Mouse (Mus musculus): Measurements from ENCODE around the gene Gm20458. TPM values are rescaled to one million over a fixed set of nuclear protein-coding genes. Genes with fewer than 3 reads are reported as not detected.

The Gm20458 gene
- polyA plus RNA-seq, 1 experiment from 2014 or later: 3.0 TPM

DNA sequence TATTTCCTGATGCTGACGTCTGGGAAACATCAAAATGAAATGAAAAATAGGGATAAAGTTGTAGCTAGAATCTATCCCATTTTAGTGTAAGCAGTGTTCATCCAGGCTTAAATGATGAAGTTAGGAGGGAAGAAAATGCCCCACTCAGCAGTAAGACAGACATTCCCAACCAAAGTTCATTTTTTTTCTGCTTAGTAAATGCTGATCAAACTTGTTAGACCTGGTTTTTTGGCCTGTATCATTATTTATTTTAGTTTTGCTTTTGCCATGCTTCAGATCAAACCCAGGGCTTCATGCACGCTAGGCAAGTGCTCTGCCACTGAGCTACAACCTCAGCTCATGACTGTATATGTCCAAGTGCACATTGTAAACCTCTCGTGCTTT, 14.7 kb upstream of the Gm20458 start:
- Histone ChIP-seq H3K4me1 (peaks cover 30% of the 10 kb centered on the region), H3K27me3 (ENCODE audit: poor library complexity, severe bottlenecking) (peaks cover 34% of the 10 kb centered on the region), H3K36me3 (replicated peaks) (no peaks in the 10 kb centered on the region), H3K27ac (no peak overlapping the region), H3K4me3 (no peak overlapping the region), H3K9me3 (no peaks in the 10 kb centered on the region)
- WGBS: 81% methylated on average over 3 of the region's 3 CpGs
- no peak for DNase-seq (ENCODE audit: extremely low spot score, low spot score)

DNA sequence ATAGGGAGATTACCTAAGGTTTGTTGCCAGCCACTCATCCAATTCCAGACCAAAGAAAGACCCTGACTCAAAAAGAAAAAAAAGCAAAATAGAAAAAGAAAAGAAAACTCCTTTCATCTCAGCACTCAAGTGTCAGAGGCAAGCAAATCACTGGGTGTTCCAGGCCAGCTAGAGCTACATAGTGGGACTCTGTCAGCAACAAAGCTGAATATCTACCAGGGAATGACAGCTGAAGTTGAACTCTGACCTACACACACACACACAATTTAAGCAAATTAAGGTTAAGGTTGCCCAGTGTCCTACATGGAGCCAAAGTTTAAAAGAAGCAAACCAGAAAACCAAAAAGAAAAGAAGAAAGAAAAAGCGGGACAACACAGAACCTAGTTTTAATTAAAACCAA, 12.6 kb upstream of the Gm20458 start:
- Histone ChIP-seq H3K27me3 (ENCODE audit: poor library complexity, severe bottlenecking) (peaks cover 14% of the 10 kb centered on the region), H3K36me3 (replicated peaks) (no peaks in the 10 kb centered on the region), H3K9me3 (no peaks in the 10 kb centered on the region), H3K4me1 (peaks cover 18% of the 10 kb centered on the region), H3K27ac (no peak overlapping the region), H3K4me3 (no peak overlapping the region)
- 86% methylated on average over 1 of the region's 1 CpGs for WGBS
- DNase-seq (ENCODE audit: extremely low spot score, low spot score): no peak

DNA sequence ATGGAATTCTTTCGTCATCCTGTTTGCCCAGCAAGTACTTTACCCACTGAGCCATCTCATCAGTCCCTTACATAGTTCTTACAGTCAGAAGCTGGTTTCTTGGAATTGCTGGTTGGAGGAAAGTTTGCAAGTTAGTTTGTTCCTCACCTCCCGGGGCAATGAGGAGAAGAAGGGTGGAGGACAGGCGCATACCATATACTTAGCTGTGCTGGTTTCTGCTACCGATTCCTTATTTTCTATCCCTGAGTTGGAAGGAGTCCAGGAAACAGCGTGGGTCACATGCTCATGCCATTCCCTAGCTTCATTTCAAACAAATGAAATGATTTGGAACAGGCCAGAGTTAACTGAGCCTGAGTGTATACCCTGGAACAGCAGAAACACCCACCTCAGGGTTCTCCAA, 11.8 kb upstream of the Gm20458 start:
- Histone ChIP-seq H3K27ac (no peak overlapping the region), H3K27me3 (ENCODE audit: poor library complexity, severe bottlenecking) (peaks cover 7% of the 10 kb centered on the region), H3K36me3 (replicated peaks) (no peaks in the 10 kb centered on the region), H3K4me3 (no peak overlapping the region), H3K9me3 (no peaks in the 10 kb centered on the region), H3K4me1 (peaks cover 10% of the 10 kb centered on the region)
- DNase-seq (ENCODE audit: extremely low spot score, low spot score): no peak
- WGBS: 87% methylated on average over 5 of the region's 5 CpGs

DNA sequence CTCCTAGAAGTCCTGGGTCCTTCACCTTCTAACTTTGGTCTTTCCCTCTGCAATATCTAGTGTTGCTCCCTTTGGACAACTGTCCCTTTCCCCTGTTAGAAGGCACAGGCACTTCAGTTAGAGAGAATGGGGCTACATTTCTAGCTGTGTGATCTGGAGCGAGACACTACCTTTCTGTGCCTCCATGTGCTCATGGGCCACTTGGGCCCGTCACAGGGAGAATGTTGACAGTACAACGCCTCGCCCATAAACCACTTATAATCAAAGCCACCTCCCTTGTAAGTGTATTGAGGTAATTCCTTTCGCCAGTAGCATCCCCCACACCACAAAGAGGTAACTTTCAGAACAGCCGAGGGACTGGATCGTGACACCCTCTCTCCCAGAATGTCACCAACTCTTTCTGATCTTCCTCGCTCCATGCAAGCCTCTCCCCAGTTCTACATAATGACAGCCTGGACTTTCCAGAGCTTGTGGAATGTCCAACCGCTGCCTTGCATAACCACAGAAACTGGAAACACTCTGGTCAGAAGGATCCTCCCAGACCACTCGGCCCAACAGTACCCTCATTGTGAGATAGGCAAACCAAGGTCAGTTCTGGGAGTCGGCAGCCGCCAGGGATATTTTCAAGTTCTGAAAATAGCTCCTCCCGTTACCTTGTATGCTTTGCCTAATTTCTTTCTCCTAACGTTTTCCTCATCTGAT, 11.3 kb upstream of the Gm20458 start:
- no peak overlapping the region for H3K4me3 ChIP-seq
- H3K9me3 ChIP-seq: no peaks in the 10 kb centered on the region
- no peak overlapping the region for H3K27ac ChIP-seq
- no peak for DNase-seq (ENCODE audit: extremely low spot score, low spot score)
- no peaks in the 10 kb centered on the region for H3K36me3 ChIP-seq (replicated peaks)
- whole genome bisulfite sequencing: 91% methylated on average over 14 of the region's 14 CpGs
- H3K4me1 ChIP-seq: peaks cover 9% of the 10 kb centered on the region
- H3K27me3 ChIP-seq (ENCODE audit: poor library complexity, severe bottlenecking): peaks cover 5% of the 10 kb centered on the region; the same call in 1 of the 2 replicates

DNA sequence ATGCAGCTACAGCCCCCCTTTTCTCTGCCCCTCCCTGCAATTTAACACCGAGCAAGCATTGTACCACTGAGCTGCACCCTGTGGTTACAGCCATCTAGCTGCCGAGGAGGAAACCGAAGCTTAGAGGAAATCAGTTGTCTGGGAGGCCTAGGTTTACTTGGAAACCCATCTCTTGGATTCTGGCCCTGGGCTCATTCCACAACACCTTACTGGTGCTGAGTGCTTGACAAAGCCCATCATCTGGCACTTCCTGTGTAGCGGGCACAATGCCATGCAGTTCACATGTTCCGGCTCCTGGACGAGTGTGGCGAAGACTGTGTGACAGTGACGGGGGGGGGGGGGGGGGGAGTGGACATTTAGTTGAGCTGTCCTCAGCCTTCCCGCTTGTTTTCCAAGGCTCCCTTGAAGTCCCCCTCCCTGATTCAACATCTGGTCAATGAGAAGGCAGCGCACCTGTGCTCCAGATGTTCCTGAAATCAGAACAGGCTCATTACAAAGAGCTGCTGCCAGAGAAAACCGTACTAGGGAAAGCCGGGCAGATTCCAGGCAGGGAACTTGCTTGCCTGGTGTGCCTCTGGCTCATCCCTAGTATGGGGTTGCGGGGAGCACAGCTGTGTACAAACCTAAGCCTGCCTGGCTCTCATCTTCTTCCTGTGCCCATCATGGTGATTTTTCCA, 8.6 kb upstream of the Gm20458 start:
- 51% methylated on average over 13 of the region's 13 CpGs for WGBS
- peaks cover 3% of the 10 kb centered on the region; the same call in 1 of the 2 replicates for H3K27me3 ChIP-seq (ENCODE audit: poor library complexity, severe bottlenecking)
- no peak for DNase-seq (ENCODE audit: extremely low spot score, low spot score)
- H3K4me1 ChIP-seq: peaks cover 24% of the 10 kb centered on the region
- H3K4me3 ChIP-seq: no peak overlapping the region
- no peaks in the 10 kb centered on the region for H3K9me3 ChIP-seq
- no peak overlapping the region for H3K27ac ChIP-seq
- H3K36me3 ChIP-seq (replicated peaks): no peaks in the 10 kb centered on the region

DNA sequence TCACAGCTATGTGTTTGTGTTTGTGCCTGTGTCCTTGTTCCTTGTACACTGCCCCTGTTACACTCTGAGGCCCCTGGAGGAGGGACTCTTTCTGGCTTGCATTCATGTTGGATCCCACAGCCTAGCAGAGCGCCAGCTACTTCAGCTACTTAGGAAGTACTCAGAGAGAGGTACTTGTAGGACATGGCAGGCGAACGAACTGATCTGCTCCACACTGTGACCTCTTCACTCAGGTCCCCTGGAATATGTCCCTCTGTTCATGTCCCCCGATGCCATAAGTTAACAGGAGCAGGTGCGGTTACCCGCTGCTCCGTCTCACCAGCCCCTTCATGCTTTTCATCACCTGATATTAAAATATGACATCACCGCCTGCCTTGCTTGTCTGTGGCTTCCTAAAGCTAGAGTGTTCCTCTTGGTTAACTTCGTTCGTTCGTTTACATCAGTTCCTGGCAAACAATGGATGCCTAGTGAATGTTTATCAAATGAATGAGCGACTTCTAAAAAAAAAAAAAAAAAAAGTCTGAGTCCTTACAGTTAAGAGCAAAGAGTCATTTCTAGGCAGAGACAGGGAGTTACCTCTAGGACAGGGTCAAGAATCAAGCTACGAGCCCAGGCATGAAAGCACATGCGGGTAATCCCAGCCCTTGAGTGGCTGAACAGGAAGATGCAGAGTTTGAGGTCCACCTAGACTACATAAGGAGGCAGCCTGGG, 7.6 kb upstream of the Gm20458 start:
- Histone ChIP-seq H3K27ac (no peak overlapping the region), H3K9me3 (no peaks in the 10 kb centered on the region), H3K27me3 (ENCODE audit: poor library complexity, severe bottlenecking) (peaks cover 3% of the 10 kb centered on the region; the same call in 1 of the 2 replicates), H3K4me3 (no peak overlapping the region), H3K4me1 (peaks cover 33% of the 10 kb centered on the region), H3K36me3 (replicated peaks) (no peaks in the 10 kb centered on the region)
- no peak for DNase-seq (ENCODE audit: extremely low spot score, low spot score)
- 85% methylated on average over 14 of the region's 14 CpGs for WGBS

DNA sequence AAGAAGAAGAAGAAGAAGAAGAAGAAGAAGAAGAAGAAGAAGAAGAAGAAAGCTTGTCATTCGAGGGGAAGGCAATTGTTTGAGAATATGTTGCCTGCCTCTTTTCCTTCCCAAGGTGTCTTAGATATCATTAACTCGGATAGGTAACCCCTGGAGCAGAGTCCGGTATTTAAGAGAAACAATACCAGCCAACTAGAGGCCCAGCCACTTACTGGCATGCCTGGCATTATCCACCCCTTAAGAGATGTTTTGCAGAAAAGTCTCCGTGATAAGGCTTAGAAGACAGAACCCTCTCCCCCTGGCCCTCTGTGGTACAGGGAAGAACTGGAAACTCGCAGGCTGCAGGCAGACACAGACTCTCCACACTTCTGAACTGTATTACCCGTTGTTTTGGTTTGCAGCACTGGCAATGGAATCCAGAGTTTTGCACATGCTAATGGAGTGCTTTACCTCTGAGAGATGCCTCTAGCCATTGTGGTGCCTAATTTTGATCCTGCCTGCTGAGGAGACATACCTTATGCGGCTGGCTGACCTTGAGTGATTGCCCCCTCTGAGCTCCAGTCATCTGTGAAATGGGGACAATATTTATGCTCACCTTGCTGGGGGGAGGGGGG, 6.8 kb upstream of the Gm20458 start:
- H3K36me3 ChIP-seq (replicated peaks): no peaks in the 10 kb centered on the region
- H3K4me3 ChIP-seq: no peak overlapping the region
- DNase-seq (ENCODE audit: extremely low spot score, low spot score): no peak
- no peak overlapping the region for H3K27ac ChIP-seq
- 71% methylated on average over 7 of the region's 7 CpGs for WGBS
- H3K27me3 ChIP-seq (ENCODE audit: poor library complexity, severe bottlenecking): peaks cover 3% of the 10 kb centered on the region; the same call in 1 of the 2 replicates
- H3K4me1 ChIP-seq: peaks cover 33% of the 10 kb centered on the region
- no peaks in the 10 kb centered on the region for H3K9me3 ChIP-seq

DNA sequence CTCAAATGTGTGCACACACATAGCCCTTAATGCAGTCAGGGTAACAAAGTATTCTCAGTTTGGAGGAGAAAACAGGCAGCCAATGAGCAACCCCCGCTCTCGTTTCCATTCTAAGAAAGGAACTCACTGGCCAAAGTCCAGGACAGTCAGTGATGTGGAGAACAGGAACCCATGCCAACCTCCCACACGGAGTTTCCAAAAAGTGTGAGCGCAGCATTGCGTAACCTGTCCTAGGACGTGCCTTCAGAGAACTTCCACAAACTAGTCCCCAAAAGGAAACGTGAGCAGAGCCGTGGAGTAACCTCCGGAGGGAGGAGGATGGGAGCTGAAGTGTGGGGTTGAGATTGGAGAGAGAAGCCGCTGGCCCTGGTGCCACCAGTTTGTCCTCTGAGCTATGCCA, 5.9 kb upstream of the Gm20458 start:
- WGBS: 83% methylated on average over 10 of the region's 10 CpGs
- DNase-seq (ENCODE audit: extremely low spot score, low spot score): no peak
- Histone ChIP-seq H3K27me3 (ENCODE audit: poor library complexity, severe bottlenecking) (peaks cover 3% of the 10 kb centered on the region; the same call in 1 of the 2 replicates), H3K4me1 (peaks cover 33% of the 10 kb centered on the region), H3K9me3 (no peaks in the 10 kb centered on the region), H3K4me3 (no peak overlapping the region), H3K27ac (no peak overlapping the region), H3K36me3 (replicated peaks) (no peaks in the 10 kb centered on the region)

DNA sequence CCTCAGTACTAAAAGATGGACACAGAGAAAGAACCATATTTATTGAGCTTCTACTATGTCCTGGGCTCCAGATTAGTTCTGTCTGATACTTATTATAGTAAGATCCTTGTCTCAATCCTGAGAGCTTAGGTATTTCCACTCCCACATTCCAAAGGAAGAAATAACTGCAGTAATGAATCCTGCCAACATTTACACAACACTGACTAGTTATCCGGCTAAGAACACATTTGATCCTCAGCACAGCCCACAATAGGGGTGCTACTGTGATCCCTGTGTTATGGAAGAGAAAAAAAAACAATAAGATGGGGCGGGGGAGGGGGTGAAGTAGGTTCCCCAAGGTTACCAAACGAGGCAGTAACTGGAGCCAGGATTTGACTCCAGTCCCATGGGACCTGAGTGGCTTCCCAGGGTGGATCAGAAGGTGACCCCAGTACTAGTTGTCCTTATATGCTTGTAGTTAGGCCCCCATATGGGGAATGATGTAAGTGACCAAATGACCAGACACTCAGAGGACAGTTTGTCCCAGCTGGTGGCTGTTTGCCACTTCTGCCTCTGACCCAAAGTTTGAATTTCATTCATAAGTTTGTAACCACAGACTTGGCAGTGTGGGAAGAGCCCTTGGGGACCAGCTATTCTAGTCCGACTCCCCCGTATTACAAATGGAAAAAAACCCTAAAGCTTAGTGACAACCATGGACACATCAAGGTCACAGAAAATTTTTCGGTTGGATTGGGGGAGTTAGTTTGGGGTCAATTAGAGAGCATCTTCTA, 5.2 kb upstream of the Gm20458 start:
- WGBS: 76% methylated on average over 6 of the region's 6 CpGs

DNA sequence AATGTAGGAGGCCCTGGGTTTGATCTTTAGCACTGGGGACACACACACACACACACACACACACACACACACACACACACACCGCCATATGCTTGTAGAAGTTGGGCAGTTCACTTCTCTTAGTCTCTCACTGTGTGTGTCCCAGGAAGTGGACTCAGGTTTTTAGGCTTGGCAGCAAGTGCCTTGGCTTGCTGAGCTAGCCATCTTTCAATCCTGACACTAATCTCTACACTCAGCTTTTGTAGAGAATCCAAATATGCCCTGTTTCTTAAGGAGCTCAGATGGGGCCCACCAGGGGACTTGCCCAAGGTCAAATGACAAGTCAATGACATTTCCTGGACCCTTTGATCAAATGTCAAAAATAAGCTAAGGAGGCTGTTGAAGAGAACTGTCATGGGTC, 4.4 kb upstream of the Gm20458 start:
- Histone ChIP-seq H3K9me3 (no peaks in the 10 kb centered on the region), H3K27ac (peak overlapping the region; percentile 81), H3K4me1 (peaks cover 35% of the 10 kb centered on the region), H3K27me3 (ENCODE audit: poor library complexity, severe bottlenecking) (peaks cover 3% of the 10 kb centered on the region; the same call in 1 of the 2 replicates), H3K4me3 (peak overlapping the region; percentile 34; the same call in 1 of the 2 replicates), H3K36me3 (replicated peaks) (no peaks in the 10 kb centered on the region)
- no peak for DNase-seq (ENCODE audit: extremely low spot score, low spot score)
- 84% methylated on average over 1 of the region's 1 CpGs for WGBS

More for the DNA sequence above, 5.2 kb upstream of the Gm20458 start:
- no peaks in the 10 kb centered on the region for H3K36me3 ChIP-seq (replicated peaks)
- no peak overlapping the region for H3K27ac ChIP-seq
- H3K27me3 ChIP-seq (ENCODE audit: poor library complexity, severe bottlenecking): peaks cover 3% of the 10 kb centered on the region; the same call in 1 of the 2 replicates
- no peak overlapping the region for H3K4me3 ChIP-seq
- H3K4me1 ChIP-seq: peaks cover 33% of the 10 kb centered on the region
- DNase-seq (ENCODE audit: extremely low spot score, low spot score): no peak
- no peaks in the 10 kb centered on the region for H3K9me3 ChIP-seq

DNA sequence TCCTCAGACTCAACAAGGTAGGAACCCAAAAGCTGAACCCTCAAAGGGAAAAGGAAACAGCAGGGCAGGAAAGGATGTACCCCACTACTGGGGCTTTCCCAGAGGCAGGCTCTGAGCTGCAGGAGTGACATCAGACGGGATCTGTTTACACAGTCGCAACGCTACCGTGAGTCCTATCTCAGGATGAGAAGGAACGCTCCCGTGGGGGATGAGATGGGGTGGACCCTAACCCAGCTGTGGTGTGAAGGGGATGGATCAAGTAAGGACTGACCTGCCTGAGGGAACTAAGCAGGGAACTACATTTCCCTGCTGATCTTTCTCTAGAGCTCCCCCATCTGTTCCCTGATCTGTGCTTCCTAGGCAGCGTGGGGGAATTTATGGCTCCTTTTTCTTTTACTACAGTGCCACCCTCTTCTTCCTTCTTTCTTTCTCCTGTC, 3.9 kb upstream of the Gm20458 start, which contains the start of gene Sys1:
TSS of gene Sys1 (plus strand) at position 101 of the 437 bp plus-strand sequence.
- Histone ChIP-seq H3K9me3 (no peaks in the 10 kb centered on the region), H3K36me3 (replicated peaks) (no peaks in the 10 kb centered on the region)

DNA sequence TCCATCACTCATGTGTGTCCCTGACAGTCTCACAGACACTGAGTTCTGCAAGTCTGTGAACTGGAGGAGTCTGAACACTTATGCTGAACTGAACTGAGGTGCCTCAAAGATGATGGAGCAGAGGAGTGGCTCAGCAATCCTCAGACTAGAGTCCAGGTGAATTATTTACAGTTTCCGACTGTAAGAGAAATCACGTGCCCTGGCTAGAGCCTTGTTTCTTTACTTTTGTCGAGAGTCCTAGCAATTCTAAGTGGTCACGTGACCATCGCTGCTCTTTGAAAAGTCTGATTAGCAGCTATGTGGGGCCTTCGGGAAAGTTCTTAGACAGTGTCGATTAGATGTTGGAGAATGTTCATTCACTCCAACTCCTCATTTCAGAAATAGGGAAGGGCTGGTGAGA, 2.8 kb upstream of the Gm20458 start:
- WGBS: 76% methylated on average over 7 of the region's 7 CpGs
- Histone ChIP-seq H3K4me3 (no peak overlapping the region), H3K36me3 (replicated peaks) (peaks cover under 1% of the 10 kb centered on the region), H3K4me1 (peaks cover 39% of the 10 kb centered on the region), H3K27ac (peak overlapping the region; percentile 81), H3K9me3 (no peaks in the 10 kb centered on the region), H3K27me3 (ENCODE audit: poor library complexity, severe bottlenecking) (peaks cover 3% of the 10 kb centered on the region; the same call in 1 of the 2 replicates)
- DNase-seq (ENCODE audit: extremely low spot score, low spot score): no peak

More for the DNA sequence above, 3.9 kb upstream of the Gm20458 start, which contains the start of gene Sys1:
- peaks cover 3% of the 10 kb centered on the region; the same call in 1 of the 2 replicates for H3K27me3 ChIP-seq (ENCODE audit: poor library complexity, severe bottlenecking)
- 3% methylated on average over 7 of the region's 7 CpGs for WGBS
- peak within 1 kb of the TSS; percentile 34 for H3K4me3 ChIP-seq
- DNase-seq (ENCODE audit: extremely low spot score, low spot score): no peak
- peak within 1 kb of the TSS; percentile 81 for H3K27ac ChIP-seq
- H3K4me1 ChIP-seq: peaks cover 37% of the 10 kb centered on the region
